Mouse (Mus musculus): ENCODE results near the gene Tmem270. TPM values are rescaled to one million over a fixed set of nuclear protein-coding genes. Genes with fewer than 3 reads are reported as not detected.

Gene Tmem270
- total and polyA plus RNA-seq, 3 experiments, result not detected

- H3K9me3 ChIP-seq (replicated peaks; ENCODE audit: low read length), result peaks cover 4% of the 10 kb centered on the region
- H3K4me2 ChIP-seq (ENCODE audit: insufficient read depth, low read depth, poor library complexity, severe bottlenecking), result no peak overlapping the region
- H3K27ac ChIP-seq (ENCODE audit: insufficient read depth, low read depth), result no peak overlapping the region
- H3K79me2 ChIP-seq (replicated peaks; ENCODE audit: control insufficient read depth, extremely low read depth, insufficient read depth, poor library complexity, severe bottlenecking), result no peaks in the 10 kb centered on the region
- peaks cover 77% of the 10 kb centered on the region for H3K27me3 ChIP-seq (replicated peaks)
- no peak for DNase-seq (ENCODE audit: extremely low read depth)
- no peak overlapping the region for H3K4me3 ChIP-seq (replicated peaks in 1 of 3; ENCODE audit: low read depth in 2 of 3, low read length in 2 of 3, poor library complexity in 1 of 3)
- dilution Hi-C loops (cut with MboI; ENCODE audit: extremely low pct_ligation_motif_present, extremely low pct_unique_long_range_greater_than_20kb, low sequenced_read_pairs) (no loop called here), in situ Hi-C loops (cut with MboI; ENCODE audit: low pct_ligation_motif_present, low pct_unique_long_range_greater_than_20kb, low sequenced_read_pairs) (loop anchor here (25.0 kb wide), 2 partner anchors 175 to 200 kb away; partner anchors contain the start of gene Eln)
- no peaks in the 10 kb centered on the region for H3K4me1 ChIP-seq (ENCODE audit: control insufficient read depth in 1 of 2, insufficient read depth in 2 of 2)
- H3K36me3 ChIP-seq (replicated peaks in 1 of 2; ENCODE audit: control insufficient read depth in 1 of 2, insufficient read depth in 1 of 2, low read length in 1 of 2), result no peaks in the 10 kb centered on the region
- H3K9ac ChIP-seq (ENCODE audit: insufficient read depth, low read depth), result no peak overlapping the region
- TF ChIP-seq E2F4 (IDR thresholded peaks at IDR 0.05; ENCODE audit: insufficient replicate concordance, low read depth, low read length) (no peak), SMC3 (IDR thresholded peaks at IDR 0.05; ENCODE audit: low read depth, low read length) (no peak), CTCF (conservative IDR thresholded peaks at IDR 0.05 in 1 of 2, IDR thresholded peaks at IDR 0.05 in 1 of 2; ENCODE audit: low read depth in 2 of 2, low read length in 2 of 2) (no peak), TCF12 (IDR thresholded peaks at IDR 0.05; ENCODE audit: low read depth, low read length) (no peak), EP300 (IDR thresholded peaks at IDR 0.05; ENCODE audit: low read length) (no peak), GABPA (IDR thresholded peaks at IDR 0.05; ENCODE audit: insufficient replicate concordance, low read depth, low read length) (no peak), USF1 (IDR thresholded peaks at IDR 0.05; ENCODE audit: low read depth, low read length) (no peak), POLR2A (IDR thresholded peaks at IDR 0.05; ENCODE audit: low read depth, low read length) (no peak), USF2 (conservative IDR thresholded peaks at IDR 0.05; ENCODE audit: low read depth, low read length) (no peak), MAX (IDR thresholded peaks at IDR 0.05; ENCODE audit: low read length) (no peak), JUN (IDR thresholded peaks at IDR 0.05; ENCODE audit: insufficient read depth, low read depth, low read length) (no peak), NRF1 (IDR thresholded peaks at IDR 0.05; ENCODE audit: low read depth, low read length) (no peak), SIN3A (IDR thresholded peaks at IDR 0.05; ENCODE audit: low read length) (no peak), POLR2AphosphoS2 (IDR thresholded peaks at IDR 0.05; ENCODE audit: low read depth, low read length) (no peak), ETS1 (conservative IDR thresholded peaks at IDR 0.05; ENCODE audit: low read depth, low read length) (no peak), RAD21 (IDR thresholded peaks at IDR 0.05; ENCODE audit: low read depth, low read length) (no peak), ELF1 (IDR thresholded peaks at IDR 0.05; ENCODE audit: low read depth, low read length) (no peak)
Observed at GRCm38 (mm10) chr5:134911901-134912300, 5.4 kb upstream of the Tmem270 start.

- in situ Hi-C loops (cut with MboI; ENCODE audit: low pct_ligation_motif_present, low pct_unique_long_range_greater_than_20kb, low sequenced_read_pairs), result loop anchor here (25.0 kb wide), 2 partner anchors 170 to 205 kb away; partner anchors contain the start of gene Eln
- Histone ChIP-seq H3K79me2 (replicated peaks; ENCODE audit: control insufficient read depth, extremely low read depth, insufficient read depth, poor library complexity, severe bottlenecking) (no peaks in the 10 kb centered on the region), H3K4me2 (ENCODE audit: insufficient read depth, low read depth, poor library complexity, severe bottlenecking) (no peak overlapping the region; the same call in 1 of the 2 replicates), H3K27me3 (replicated peaks) (peaks cover 56% of the 10 kb centered on the region), H3K9me3 (replicated peaks; ENCODE audit: low read length) (peaks cover 5% of the 10 kb centered on the region), H3K4me1 (ENCODE audit: control insufficient read depth in 1 of 2, insufficient read depth in 2 of 2) (peaks cover 0 to 2% of the 10 kb centered on the region in 2 experiments; a peak in 1 of 4 replicates), H3K9ac (ENCODE audit: insufficient read depth, low read depth) (no peak overlapping the region), H3K27ac (ENCODE audit: insufficient read depth, low read depth) (no peak overlapping the region), H3K4me3 (replicated peaks in 1 of 3; ENCODE audit: low read depth in 2 of 3, low read length in 2 of 3, poor library complexity in 1 of 3) (no peak overlapping the region), H3K36me3 (replicated peaks in 1 of 2; ENCODE audit: control insufficient read depth in 1 of 2, insufficient read depth in 1 of 2, low read length in 1 of 2) (no peaks in the 10 kb centered on the region)
- DNase-seq (ENCODE audit: extremely low read depth), result peak; percentile 87
- dilution Hi-C loops (cut with MboI; ENCODE audit: extremely low pct_ligation_motif_present, extremely low pct_unique_long_range_greater_than_20kb, low sequenced_read_pairs), result no loop called here
- TF ChIP-seq SMC3 (IDR thresholded peaks at IDR 0.05; ENCODE audit: low read depth, low read length) (peak; percentile 96), CTCF (conservative IDR thresholded peaks at IDR 0.05 in 1 of 2, IDR thresholded peaks at IDR 0.05 in 1 of 2; ENCODE audit: low read depth in 2 of 2, low read length in 2 of 2) (peak; percentile 91 to 98), RAD21 (IDR thresholded peaks at IDR 0.05; ENCODE audit: low read depth, low read length) (peak; percentile 91), BHLHE40 (IDR thresholded peaks at IDR 0.05; ENCODE audit: low read depth, low read length) (peak; percentile 54; the same call in 1 of the 2 replicates), CHD1 (IDR thresholded peaks at IDR 0.05; ENCODE audit: low read depth, low read length) (no peak), E2F4 (IDR thresholded peaks at IDR 0.05; ENCODE audit: insufficient replicate concordance, low read depth, low read length) (no peak), MAX (IDR thresholded peaks at IDR 0.05; ENCODE audit: low read length) (no peak; the same call in 1 of the 2 replicates), NELFE (IDR thresholded peaks at IDR 0.05; ENCODE audit: low read depth, low read length) (peak; percentile 37; the same call in 1 of the 2 replicates), GABPA (IDR thresholded peaks at IDR 0.05; ENCODE audit: insufficient replicate concordance, low read depth, low read length) (no peak), ELF1 (IDR thresholded peaks at IDR 0.05; ENCODE audit: low read depth, low read length) (peak; percentile 20; the same call in 1 of the 2 replicates), EP300 (IDR thresholded peaks at IDR 0.05; ENCODE audit: low read length) (no peak), TBP (conservative IDR thresholded peaks at IDR 0.05; ENCODE audit: low read depth, low read length) (no peak), ETS1 (conservative IDR thresholded peaks at IDR 0.05; ENCODE audit: low read depth, low read length) (no peak), IRF4 (IDR thresholded peaks at IDR 0.05; ENCODE audit: low read depth, low read length) (peak; percentile 5; the same call in 1 of the 2 replicates), HCFC1 (IDR thresholded peaks at IDR 0.05; ENCODE audit: low read depth, low read length) (no peak), ZC3H11A (IDR thresholded peaks at IDR 0.05; ENCODE audit: low read depth, low read length) (peak; percentile 64), SIN3A (IDR thresholded peaks at IDR 0.05; ENCODE audit: low read length) (no peak), MYC (IDR thresholded peaks at IDR 0.05; ENCODE audit: low read depth, low read length) (peak; percentile 78)
Observed at GRCm38 (mm10) chr5:134907135-134907534, 602 bp upstream of the Tmem270 start.

Measured in CH12.LX (cell line).